ENCODE assay signal across 11 mouse cellular contexts in genomic region chr6:103512911-103513321, GRCm38 (mm10). TPM values are rescaled to one million over a fixed set of nuclear protein-coding genes. Genes with fewer than 3 reads are reported as not detected.
DNase-seq lines count a peak whose midpoint lies in the region; ATAC-seq and TF ChIP-seq lines count a peak whose summit lies in the region.
"Had no signal": no experiment of that assay in that cellular context is flagged by ENCODE, and none has a peak within 500 bp of the region (broad histone marks: within the 10 kb centered on the region; RNA-seq: fewer than 3 reads in every experiment).

No protein-coding gene starts in this region.

- H3K4me3 ChIP-seq in kidney, embryonic 15.5 days (replicated peaks) = no peak overlapping the region
- no peak overlapping the region for H3K4me3 ChIP-seq in kidney, embryonic 14.5 days (ENCODE audit: low read length)
- H3K4me3 ChIP-seq in cortical plate, adult 2 months (ENCODE audit: insufficient read depth, low read length) = peak overlapping the region; percentile 73
- H3K4me3 ChIP-seq in midbrain, embryonic 14.5 days (replicated peaks; ENCODE audit: low read depth, low read length) = peak overlapping the region; percentile 59

- no peak for TF ChIP-seq CTCF in cortical plate, adult 2 months (IDR thresholded peaks at IDR 0.05; ENCODE audit: extremely low read depth, insufficient read depth, low read length)

- no peak for ATAC-seq in kidney, embryonic 15.5 days (replicated peaks; ENCODE audit: low FRiP score)
- no peak for ATAC-seq in kidney, embryonic 14.5 days (ENCODE audit: low FRiP score, low TSS enrichment)
- peak; percentile 8; the same call in 1 of the 2 replicates for ATAC-seq in cerebellum, adult (ENCODE audit: insufficient number of reproducible peaks, low FRiP score, low TSS enrichment)
- no peak for ATAC-seq in midbrain, embryonic 14.5 days (ENCODE audit: low FRiP score, low TSS enrichment)

- no peaks in the 10 kb centered on the region for H3K9me3 ChIP-seq in kidney, embryonic 15.5 days (replicated peaks)
- no peaks in the 10 kb centered on the region for H3K9me3 ChIP-seq in kidney, embryonic 14.5 days (ENCODE audit: control insufficient read depth, low read length)
- no peaks in the 10 kb centered on the region for H3K9me3 ChIP-seq in midbrain, embryonic 14.5 days (ENCODE audit: control insufficient read depth, low read length)
- H3K9me3 ChIP-seq: embryonic facial prominence, embryonic 15.5 days; limb, embryonic 15.5 days had no signal

- no peak overlapping the region for H3K9ac ChIP-seq in kidney, embryonic 15.5 days
- H3K9ac ChIP-seq in kidney, embryonic 14.5 days (ENCODE audit: low read depth, low read length) = no peak overlapping the region
- H3K9ac ChIP-seq in midbrain, embryonic 14.5 days (replicated peaks; ENCODE audit: low read length) = peak overlapping the region; percentile 87
- H3K9ac ChIP-seq: embryonic facial prominence, embryonic 15.5 days; limb, embryonic 15.5 days had no signal

- no peaks in the 10 kb centered on the region for H3K36me3 ChIP-seq in kidney, embryonic 15.5 days
- H3K36me3 ChIP-seq in kidney, embryonic 14.5 days (ENCODE audit: control insufficient read depth, insufficient read depth, low read length) = no peaks in the 10 kb centered on the region
- no peaks in the 10 kb centered on the region for H3K36me3 ChIP-seq in midbrain, embryonic 14.5 days (ENCODE audit: control insufficient read depth, insufficient read depth, low read length)
- H3K36me3 ChIP-seq: embryonic facial prominence, embryonic 15.5 days; limb, embryonic 15.5 days had no signal

- H3K27ac ChIP-seq in kidney, embryonic 15.5 days = no peak overlapping the region
- H3K27ac ChIP-seq in kidney, embryonic 14.5 days (ENCODE audit: low read depth, low read length) = no peak overlapping the region
- H3K27ac ChIP-seq in cortical plate, adult 2 months (ENCODE audit: insufficient read depth, low read length) = no peak overlapping the region
- peak overlapping the region; percentile 92 for H3K27ac ChIP-seq in midbrain, embryonic 14.5 days (replicated peaks; ENCODE audit: low read depth, low read length)
- H3K27ac ChIP-seq: embryonic facial prominence, embryonic 15.5 days; limb, embryonic 15.5 days had no signal

- no peak for TF ChIP-seq POLR2A in cortical plate, adult 2 months (IDR thresholded peaks at IDR 0.05; ENCODE audit: extremely low read depth, insufficient read depth, low read length)

- H3K4me1 ChIP-seq in kidney, embryonic 15.5 days = peaks cover 19% of the 10 kb centered on the region
- H3K4me1 ChIP-seq in kidney, embryonic 14.5 days (ENCODE audit: control insufficient read depth, insufficient read depth, low read length) = no peaks in the 10 kb centered on the region
- H3K4me1 ChIP-seq in cortical plate, adult 2 months (ENCODE audit: control insufficient read depth, insufficient read depth, low read length) = peaks cover 2% of the 10 kb centered on the region; the same call in 1 of the 2 replicates
- peaks cover 9% of the 10 kb centered on the region; the same call in 1 of the 2 replicates for H3K4me1 ChIP-seq in midbrain, embryonic 14.5 days (ENCODE audit: control insufficient read depth, insufficient read depth, low read length)

- peak; percentile 69 for DNase-seq in midbrain, embryonic 14.5 days
- no peak for DNase-seq in gastrocnemius, postnatal 14 days
- DNase-seq in urinary bladder, postnatal 25 days (ENCODE audit: low spot score) = no peak
- no peak for DNase-seq in gastrocnemius, adult 18-20 months (ENCODE audit: low spot score)
- DNase-seq: lung, postnatal 36 days had no signal

- intact Hi-C loops in gastrocnemius, postnatal 14 days (cut with DNase I; ENCODE audit: low total_unique reads) = no loop called here

- 0 out of 2 replicates have a peak overlapping the region, but pooled peaks have one; percentile 72 for H3K4me2 ChIP-seq in kidney, embryonic 15.5 days
- no peak overlapping the region for H3K4me2 ChIP-seq in kidney, embryonic 14.5 days (replicated peaks; ENCODE audit: low read depth, low read length)
- peak overlapping the region; percentile 69 for H3K4me2 ChIP-seq in midbrain, embryonic 14.5 days (ENCODE audit: low read length)

- 48% methylated on average over 6 of the region's 6 CpGs for WGBS in kidney, embryonic 15.5 days
- 41% methylated on average over 6 of the region's 6 CpGs for WGBS in kidney, embryonic 14.5 days
- 50% methylated on average over 6 of the region's 6 CpGs for WGBS in midbrain, embryonic 14.5 days

- H3K27me3 ChIP-seq in kidney, embryonic 15.5 days = peaks cover 45% of the 10 kb centered on the region
- H3K27me3 ChIP-seq in kidney, embryonic 14.5 days (ENCODE audit: control insufficient read depth, insufficient read depth, low read length) = peaks cover 28% of the 10 kb centered on the region
- H3K27me3 ChIP-seq in midbrain, embryonic 14.5 days (ENCODE audit: control insufficient read depth, insufficient read depth, low read length) = no peaks in the 10 kb centered on the region

RNA-seq across cellular contexts. Expression of gene Chl1, which starts 2.5 kb away (rescaled TPM):
- 0.40 and 0.86 TPM in 2 replicates for polyA plus RNA-seq in kidney, embryonic 15.5 days (2015; fragmentation: Nextera tagmentation; extraction: Ambion mirVana)
- 1.1 and 1.2 TPM in 2 replicates for polyA plus RNA-seq in kidney, embryonic 14.5 days (2014; fragmentation: Nextera tagmentation; extraction: Ambion mirVana)
- polyA plus RNA-seq in cortical plate, adult 2 months (2012; rRNA removed) = 34.7 and 38.8 TPM in 2 replicates
- polyA plus RNA-seq in midbrain, embryonic 14.5 days (2014; fragmentation: Nextera tagmentation; extraction: Ambion mirVana) = 146 and 152 TPM in 2 replicates
- total RNA-seq in gastrocnemius, postnatal 14 days (2021) = 1 to 10 TPM; 1.1 to 1.3 TPM
- total RNA-seq in gastrocnemius, adult 18-20 months (2021) = under 1 TPM; 0.43 to 0.68 TPM

Comparison
In these comparisons a context has a peak if more than half of its experiments do, and no peak if none do; other contexts are left out.
1. H3K4me3 ChIP-seq: peak in cortical plate, adult 2 months (single experiment) and midbrain, embryonic 14.5 days (single experiment); none in kidney, embryonic 15.5 days (single experiment) and kidney, embryonic 14.5 days (single experiment).
2. RNA of gene Chl1, which starts 2.5 kb away (polyA plus RNA-seq): 146 to 152 TPM in midbrain, embryonic 14.5 days and 34.7 to 38.8 TPM in cortical plate, adult 2 months; 1.1 to 1.2 TPM in kidney, embryonic 14.5 days and 0.40 to 0.86 TPM in kidney, embryonic 15.5 days; every median in the first group is over 10 times any median in the second.